Comparison of ENCODE assay signal across 8 mouse cellular contexts in genomic region chr12:24707954-24708823, GRCm38 (mm10). TPM values are rescaled to one million over a fixed set of nuclear protein-coding genes. Genes with fewer than 3 reads are reported as not detected.
DNase-seq lines count a peak whose midpoint lies in the region; ATAC-seq lines count a peak whose summit lies in the region.

Gene Rrm2 (plus strand): TSS chr12:24708241.

- H3K27me3 ChIP-seq in intestine, embryonic 14.5 days (replicated peaks; ENCODE audit: control insufficient read depth, insufficient read depth, low read length), result no peaks in the 10 kb centered on the region

- H3K27ac ChIP-seq in intestine, embryonic 14.5 days (ENCODE audit: low read depth), result peak within 1 kb of the TSS; percentile 80

- no peaks in the 10 kb centered on the region for H3K9me3 ChIP-seq in intestine, embryonic 14.5 days (ENCODE audit: control insufficient read depth, low read length)

- ATAC-seq in intestine, embryonic 14.5 days (replicated peaks; ENCODE audit: low FRiP score, low TSS enrichment, low read depth), result peak; percentile 87
- ATAC-seq in megakaryocyte progenitor cell, adult 5-6 weeks (replicated peaks; ENCODE audit: poor library complexity), result peak; percentile 64

- peak within 1 kb of the TSS; percentile 91 for H3K4me3 ChIP-seq in intestine, embryonic 14.5 days (ENCODE audit: low read depth, low read length)

- peak; percentile 95 to 97 for DNase-seq in adrenal gland, adult (ENCODE audit: inconsistent age in 2 of 2, low spot score in 1 of 2)
- DNase-seq in embryo, embryonic 10 days (ENCODE audit: low spot score), result peak; percentile 98
- DNase-seq in gastrocnemius, postnatal 14 days, result peak; percentile 95
- DNase-seq in intestine, embryonic 14.5 days (ENCODE audit: low spot score), result peak; percentile 97
- peak; percentile 89 to 97 for DNase-seq in left cerebral cortex, postnatal 10 days (ENCODE audit: extremely low spot score in 1 of 2, low spot score in 2 of 2)
- peak; percentile 94 to 97 for DNase-seq in right cerebral cortex, postnatal 10 days (ENCODE audit: low spot score in 2 of 2)
- peak; percentile 96 for DNase-seq in urinary bladder, postnatal 14 days (ENCODE audit: low spot score)

- peaks cover 22% of the 10 kb centered on the region for H3K4me1 ChIP-seq in intestine, embryonic 14.5 days (replicated peaks; ENCODE audit: control insufficient read depth, insufficient read depth, low read length)

- peak within 1 kb of the TSS; percentile 83 for H3K9ac ChIP-seq in intestine, embryonic 14.5 days (ENCODE audit: low read length)

- intact Hi-C loops in gastrocnemius, postnatal 14 days (cut with DNase I; ENCODE audit: low total_unique reads), result no loop called here
- intact Hi-C loops in left cerebral cortex, postnatal 10 days (cut with DNase I), result no loop called here

- H3K36me3 ChIP-seq in intestine, embryonic 14.5 days (ENCODE audit: control insufficient read depth, insufficient read depth, low read length), result peaks cover 28% of the 10 kb centered on the region

- WGBS in intestine, embryonic 14.5 days, result under 1% methylated on average over 82 of the region's 83 CpGs

- peak within 1 kb of the TSS; percentile 62 for H3K4me2 ChIP-seq in intestine, embryonic 14.5 days (ENCODE audit: low read length)

RNA-seq across cellular contexts. Expression of gene Rrm2, which starts in this region (rescaled TPM):
- total RNA-seq in gastrocnemius, postnatal 14 days (2021), result 1 to 10 TPM; 8.1 to 8.6 TPM
- 160 and 162 TPM in 2 replicates for polyA plus RNA-seq in intestine, embryonic 14.5 days (2014; fragmentation: Nextera tagmentation; extraction: Ambion mirVana)
- 1 to 10 TPM; 8.8 to 9.6 TPM for total RNA-seq in left cerebral cortex, postnatal 10 days (2021)
- 176 and 181 TPM in 2 replicates for total RNA-seq in megakaryocyte progenitor cell, adult 5-6 weeks (2015)
- total RNA-seq in megakaryocyte progenitor cell, adult 5-6 weeks (2017), result 149 and 153 TPM in 2 replicates

Comparison
In these comparisons a context has a peak if more than half of its experiments do, and no peak if none do; other contexts are left out.
1. Peak in every context shown above with its lines: DNase-seq, ATAC-seq, H3K4me3 ChIP-seq and H3K27ac ChIP-seq.
2. RNA of gene Rrm2 (total RNA-seq): 149 to 181 TPM in megakaryocyte progenitor cell, adult 5-6 weeks; 8.8 to 9.6 TPM in left cerebral cortex, postnatal 10 days and 8.1 to 8.6 TPM in gastrocnemius, postnatal 14 days; every median in the first group is over 10 times any median in the second.